Mouse (Mus musculus) adrenal gland, postnatal 10 days (tissue): ENCODE results near the gene Fam102a. TPM values are rescaled to one million over a fixed set of nuclear protein-coding genes. Genes with fewer than 3 reads are reported as not detected.
A peak's percentile ranks its signal among the peaks of the same experiment; 100 is the strongest.
"Not testable (repeated sequence)": the region's sequence is repeated elsewhere in the genome, so short reads cannot be mapped to it uniquely, and the experiment has no call there.

ENCODE experiments used
- DNase-seq: peaks from one replicate; pipeline ENCODE4 v3.0.0; 2021; ENCODE audit warnings: mixed read lengths
- long read RNA-seq, 2 experiments: library from polyadenylated mRNA; stranded (forward); transcript quantifications; one replicate each; pipeline ENCODE4 v2.0.0; 2021
- total RNA-seq, 2 experiments: library from RNA; stranded (reverse); gene quantifications; 2 replicates each; pipeline ENCODE4 v1.2.3; 2021

The Fam102a gene
- total RNA-seq: 10 to 100 TPM; 24.6 to 26.8 TPM
- long read RNA-seq, experiment 1, full-length matches to known transcripts: 1 of 12 reads
- long read RNA-seq, experiment 1, partial matches to known transcripts: 11 of 12 reads
- long read RNA-seq, experiment 1, other reads (novel, unspliced or antisense): 0 of 12 reads
- long read RNA-seq, experiment 2, full-length matches to known transcripts: 12 of 21 reads
- long read RNA-seq, experiment 2, partial matches to known transcripts: 8 of 21 reads
- long read RNA-seq, experiment 2, other reads (novel, unspliced or antisense): 1 of 21 reads

DNA sequence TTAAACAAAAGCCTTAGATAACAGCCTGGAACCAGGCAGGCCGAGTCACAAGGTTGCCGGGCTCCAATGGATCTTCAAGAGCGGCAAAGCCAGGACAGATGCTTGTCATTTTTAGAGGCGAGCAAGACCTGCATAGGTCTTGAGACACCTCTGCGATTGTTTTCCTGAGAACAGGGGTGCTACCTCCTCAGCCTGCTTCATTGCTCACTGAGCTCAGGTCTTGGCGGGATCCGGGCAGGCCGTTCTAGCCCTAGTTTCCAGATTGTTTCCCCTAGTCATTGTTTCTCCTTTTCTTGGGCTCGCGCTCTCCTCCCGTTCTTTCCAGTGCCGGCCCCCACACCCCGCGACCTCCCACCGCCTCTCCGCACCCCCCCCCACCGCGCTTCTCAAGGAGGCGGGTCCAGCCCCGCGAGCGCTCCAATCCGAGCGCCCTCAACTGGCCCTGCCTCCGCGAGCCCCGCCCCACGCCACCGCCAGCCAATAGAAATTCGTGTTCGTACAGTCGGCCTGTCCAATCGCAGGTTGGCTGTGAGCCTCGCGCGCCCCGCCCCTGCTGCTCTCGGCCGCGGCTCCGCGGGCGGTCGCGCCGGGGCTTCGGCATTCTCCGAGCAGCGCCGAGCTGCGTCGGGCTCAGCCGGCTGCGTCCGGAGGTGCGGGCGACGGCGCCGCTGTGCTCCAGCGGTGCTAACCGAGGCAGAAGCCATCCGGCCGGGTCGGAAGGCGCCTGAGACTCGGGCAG is at the start of gene Fam102a:
TSS of gene Fam102a (plus strand) at position 600 of the 739 bp plus-strand sequence.
- peak; percentile 99 for DNase-seq

DNA sequence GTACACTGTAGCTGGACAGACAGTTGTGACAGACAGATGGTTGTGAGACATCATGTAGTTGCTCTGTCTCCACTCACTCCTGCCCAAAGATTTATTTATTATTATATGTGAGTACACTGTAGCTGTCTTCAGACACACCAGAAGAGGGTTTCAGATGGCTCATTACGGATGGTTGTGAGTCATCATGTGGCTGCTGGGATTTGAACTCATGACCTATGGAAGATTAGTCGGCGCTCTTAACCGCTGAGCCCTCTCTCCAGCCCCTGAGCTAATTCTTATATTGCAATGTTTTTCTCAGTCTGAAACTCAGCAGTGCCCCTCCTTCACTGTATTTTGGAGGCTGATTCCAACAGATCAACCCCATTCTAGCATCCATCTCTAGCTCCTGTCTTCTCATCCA is 49.4 kb upstream of the Fam102a start:
- no peak for DNase-seq

DNA sequence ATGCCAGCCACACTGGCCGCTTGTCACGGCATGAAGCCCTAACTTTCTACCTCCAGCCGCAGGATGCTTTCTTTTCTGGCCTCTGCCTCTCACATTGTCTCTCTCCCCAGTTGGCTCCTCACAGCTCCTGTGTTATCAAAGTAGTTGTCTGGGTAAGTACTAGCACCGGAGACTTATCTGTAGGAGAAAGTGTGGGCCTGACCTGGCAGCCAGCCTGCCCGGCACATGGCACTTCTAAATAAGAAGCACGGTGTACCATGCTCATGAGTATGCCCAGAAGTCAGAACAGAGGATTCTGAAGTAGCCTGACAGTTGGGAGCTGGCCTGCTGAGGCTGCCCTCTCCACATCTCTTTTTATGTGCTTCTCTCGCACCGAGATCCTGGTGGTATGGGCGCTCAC is 49.0 kb upstream of the Fam102a start:
- DNase-seq: no peak

DNA sequence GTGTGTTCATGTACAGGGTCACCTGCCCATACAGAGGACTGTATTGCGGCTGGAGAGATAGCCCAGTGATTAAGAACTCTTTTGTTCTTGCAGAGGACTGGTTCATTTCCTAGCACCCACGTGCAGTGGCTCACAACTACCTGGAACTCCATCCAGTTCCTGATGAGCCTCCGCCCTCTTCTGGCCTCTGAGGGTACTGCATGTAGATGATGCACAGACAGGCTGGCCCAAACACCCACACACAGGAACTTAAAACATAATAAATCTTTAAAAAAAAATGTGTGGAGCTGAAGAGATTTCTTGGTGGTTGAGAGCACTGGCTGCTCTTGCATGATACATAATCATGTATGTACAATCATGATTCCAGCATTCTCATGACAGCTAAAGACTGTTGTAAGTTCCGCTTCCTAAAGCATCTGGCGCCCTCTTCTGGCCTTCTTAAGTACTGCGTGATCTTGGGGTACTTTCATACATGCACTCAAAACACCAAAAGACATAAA is 48.0 kb upstream of the Fam102a start:
- DNase-seq: peak; percentile 95

DNA sequence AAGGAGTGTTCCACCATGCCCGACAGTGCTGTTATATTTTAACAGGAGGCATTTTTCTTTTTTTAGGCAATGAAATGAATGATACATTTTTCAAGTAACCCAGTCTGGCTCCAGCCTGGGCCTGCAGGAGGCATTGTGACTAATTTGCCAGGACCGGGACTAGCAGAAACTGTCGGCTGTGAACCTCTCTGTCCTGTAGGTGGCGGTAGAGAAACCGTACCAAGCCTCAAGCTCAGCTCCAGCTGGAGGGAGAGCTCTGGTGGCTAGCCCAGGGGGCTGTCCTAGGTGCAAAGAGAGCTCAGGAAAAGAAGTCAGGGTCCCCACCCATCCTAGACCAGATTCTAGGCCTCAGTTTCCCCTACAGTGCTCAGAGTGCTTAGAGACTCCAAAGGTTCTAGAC is 46.5 kb upstream of the Fam102a start:
- DNase-seq: peak; percentile 85

DNA sequence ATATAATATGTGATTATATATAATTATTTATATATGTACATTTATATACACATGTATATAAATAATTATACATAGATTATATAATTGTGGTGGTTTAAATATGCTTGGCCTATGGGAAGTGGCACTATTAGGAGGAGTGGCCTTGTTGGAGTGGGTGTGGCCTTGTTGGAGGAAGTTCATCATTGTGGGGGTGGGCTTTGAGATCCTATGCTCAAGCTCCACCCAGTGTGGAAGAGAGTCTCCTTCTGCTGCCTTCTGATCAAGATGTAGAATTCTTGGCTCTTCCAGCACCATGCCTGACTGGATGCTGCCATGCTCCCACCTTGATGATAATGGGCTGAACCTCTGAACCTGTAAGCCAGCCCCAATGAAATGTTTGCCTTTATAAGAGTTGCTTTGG is 44.4 kb upstream of the Fam102a start:
- not testable (repeated sequence) for DNase-seq

DNA sequence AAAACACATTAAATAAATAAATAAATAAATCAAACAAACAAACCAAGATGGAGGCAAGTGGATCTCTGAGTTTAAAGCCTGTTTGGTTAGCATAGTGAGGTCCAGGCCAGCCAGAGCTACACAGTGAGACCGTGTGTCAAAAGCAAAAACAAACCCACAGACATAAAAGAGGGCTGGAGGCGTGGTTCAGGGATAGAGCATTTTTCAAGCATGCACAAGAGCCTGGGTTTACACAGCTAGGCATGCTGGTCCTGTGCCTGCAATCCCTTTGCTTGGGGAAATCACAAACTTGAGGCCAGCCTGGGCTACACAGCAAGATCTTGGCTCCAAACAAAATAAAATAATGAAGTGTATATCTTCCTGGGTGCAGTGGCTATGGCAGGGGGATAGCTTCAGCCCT is 42.5 kb upstream of the Fam102a start:
- DNase-seq: no peak

DNA sequence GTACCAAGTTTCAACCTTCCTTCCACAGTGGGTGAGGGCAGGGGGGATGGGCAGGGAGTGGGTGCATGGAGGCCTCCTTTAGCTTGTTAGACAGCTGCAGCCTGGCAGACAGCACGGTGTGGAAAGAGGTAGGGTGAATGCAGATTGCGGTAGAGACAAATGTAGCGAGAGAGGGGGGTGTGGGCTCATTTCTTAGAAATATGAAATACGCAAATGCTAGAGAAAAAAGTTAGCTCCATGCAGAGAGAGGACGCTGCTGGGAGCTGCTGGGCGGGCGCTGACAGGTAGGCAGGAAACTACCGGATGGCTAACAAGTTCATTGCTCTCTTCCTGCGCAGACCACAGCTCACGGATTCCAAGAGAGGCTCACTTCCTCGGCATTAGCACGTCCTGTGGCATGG is 41.8 kb upstream of the Fam102a start:
- DNase-seq: no peak

DNA sequence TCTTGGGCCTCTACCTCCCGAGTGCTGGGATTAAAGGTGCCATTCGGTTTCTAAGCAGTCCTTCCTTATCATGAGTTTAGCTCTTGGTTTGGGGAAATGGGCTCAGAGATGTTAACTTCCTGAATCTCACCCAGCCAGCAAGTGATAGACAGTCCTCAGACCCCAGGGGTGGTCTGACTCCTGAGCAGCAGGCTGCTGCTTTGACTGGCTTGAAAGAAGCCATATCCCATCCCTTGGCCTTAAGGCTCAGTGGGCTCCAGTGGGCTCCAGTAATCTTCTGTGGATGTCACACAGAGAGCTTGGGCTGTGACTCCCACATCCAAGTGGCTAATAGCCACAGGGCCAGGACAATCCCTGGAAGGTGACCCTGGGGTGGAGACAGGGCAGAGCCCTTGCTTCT is 40.6 kb upstream of the Fam102a start:
- no peak for DNase-seq

DNA sequence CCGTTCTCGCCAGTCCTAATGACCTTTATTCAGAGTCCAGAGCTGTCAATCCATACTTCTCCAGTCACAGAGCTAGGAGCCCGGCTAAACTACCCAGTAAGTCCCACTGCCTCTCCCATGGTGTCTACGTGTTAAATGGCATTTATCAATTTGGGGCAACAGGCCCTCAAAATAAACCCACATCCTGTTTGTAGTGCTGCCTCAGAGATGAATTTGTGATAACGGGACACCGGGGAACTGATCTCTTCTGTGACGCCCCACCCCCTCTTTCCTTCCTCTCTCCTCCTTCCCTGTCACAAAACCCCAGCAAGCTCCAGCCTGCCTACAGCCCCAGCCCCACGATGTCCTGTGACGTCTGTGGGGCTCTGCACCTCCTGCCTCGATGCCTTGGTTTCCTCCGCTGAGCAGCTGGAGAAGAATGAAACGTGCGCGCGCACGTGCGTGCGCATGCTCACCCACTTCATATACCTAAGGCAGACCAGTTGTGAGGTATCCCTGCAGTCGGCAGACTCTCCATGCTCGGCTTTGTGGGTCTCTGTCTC is 39.9 kb upstream of the Fam102a start:
- DNase-seq: no peak

DNA sequence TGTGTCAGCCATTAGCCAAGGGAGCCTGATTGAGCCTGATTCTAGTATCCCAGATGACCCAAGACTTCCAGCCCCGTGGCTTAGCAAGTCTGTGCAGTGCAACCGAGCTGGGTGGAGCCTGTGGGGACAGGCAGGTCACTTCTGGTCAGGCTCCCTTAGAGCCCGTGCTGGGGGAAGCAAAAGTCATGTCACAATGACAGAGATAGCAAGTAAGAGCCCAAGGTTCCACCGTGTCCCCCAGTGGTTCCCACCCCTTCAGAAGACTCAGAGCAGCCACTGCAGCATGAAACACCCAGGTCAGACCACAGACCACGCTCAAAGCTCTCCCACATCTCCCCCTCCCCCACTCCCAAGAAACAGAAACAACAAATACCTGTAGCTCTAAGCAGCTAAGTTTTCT is 38.9 kb upstream of the Fam102a start:
- DNase-seq: no peak

DNA sequence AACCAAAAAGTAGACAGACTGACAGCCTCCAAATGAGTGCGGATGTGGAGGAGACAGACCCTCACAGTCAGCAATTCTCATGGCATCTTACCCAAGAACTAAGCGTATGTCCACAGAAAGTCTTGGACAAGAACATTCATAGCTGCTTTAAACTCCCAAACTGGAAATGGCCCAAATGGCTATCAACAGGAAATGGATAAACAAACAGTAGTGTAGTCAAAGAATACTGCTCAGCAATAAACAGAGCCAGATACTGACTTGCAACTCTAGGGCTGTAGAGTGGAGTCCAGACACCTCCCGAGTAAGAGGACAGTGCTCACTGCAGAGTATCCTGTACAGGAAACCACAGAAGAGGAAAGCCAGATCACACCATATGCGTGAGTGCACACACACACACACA is 35.8 kb upstream of the Fam102a start:
- no peak for DNase-seq

DNA sequence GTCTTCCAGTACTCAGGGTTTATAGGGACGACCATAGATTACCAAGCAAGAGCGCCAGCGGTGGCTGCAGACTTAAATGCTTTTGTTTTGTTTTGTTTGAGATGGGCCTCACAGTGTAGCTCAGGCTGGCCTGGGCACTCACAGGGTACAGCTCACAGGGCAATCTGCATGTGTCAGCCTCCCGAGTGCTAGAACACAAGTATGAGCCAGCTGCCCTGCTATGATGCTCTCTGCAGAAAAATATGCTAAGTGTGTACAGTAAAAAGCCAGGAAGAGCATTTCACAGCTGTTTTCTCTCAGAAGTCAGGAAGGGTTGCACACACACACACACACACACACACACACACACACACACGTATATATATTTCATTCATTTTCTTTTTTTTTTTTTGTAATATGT is 34.7 kb upstream of the Fam102a start:
- no peak for DNase-seq

DNA sequence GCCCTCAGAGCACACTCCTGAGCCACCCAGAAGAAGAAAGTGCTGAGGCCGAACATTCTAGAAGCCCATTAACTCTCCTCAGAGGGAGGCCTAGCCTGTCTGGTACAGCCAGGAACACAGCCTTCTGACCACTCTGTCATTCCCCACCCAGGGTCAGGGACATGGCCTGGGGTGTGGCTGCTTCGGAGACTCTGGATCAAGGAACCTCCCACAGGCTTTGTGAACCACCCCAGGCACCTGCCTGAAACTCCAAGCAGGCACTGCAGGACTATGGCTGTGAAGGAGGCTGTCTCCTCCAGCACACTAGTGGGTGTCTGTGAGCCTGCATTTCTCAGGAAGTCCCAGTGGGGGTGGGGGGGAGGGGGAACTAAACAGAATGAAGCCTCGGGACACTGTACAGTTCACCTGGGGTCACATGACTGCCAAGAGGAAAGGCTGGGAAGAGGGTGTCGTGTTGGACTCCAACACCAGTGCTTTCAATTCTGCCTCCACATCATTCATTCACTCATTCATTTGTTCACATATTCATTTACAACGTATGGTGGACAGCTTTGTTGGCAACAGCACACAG is 33.3 kb upstream of the Fam102a start:
- DNase-seq: no peak

DNA sequence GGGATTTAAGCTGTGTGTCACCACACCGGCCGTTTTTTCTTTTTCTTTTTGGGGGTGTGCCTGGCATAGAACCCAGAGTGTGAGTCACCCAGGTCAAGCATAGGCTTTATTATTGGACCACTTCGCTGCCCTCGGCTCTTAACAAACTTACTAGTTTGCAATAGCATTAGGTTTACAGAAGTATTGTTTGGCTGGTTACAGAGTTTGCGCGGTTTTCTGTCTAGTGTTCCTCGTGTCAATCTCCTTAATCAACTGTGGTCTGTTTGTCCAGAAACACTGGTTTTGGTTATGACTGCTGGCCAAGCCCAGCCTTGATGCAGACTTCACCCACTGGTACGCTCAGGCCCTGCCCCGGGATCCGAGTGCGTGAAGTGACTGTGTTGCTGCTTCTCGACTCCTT is 32.3 kb upstream of the Fam102a start:
- DNase-seq: no peak

DNA sequence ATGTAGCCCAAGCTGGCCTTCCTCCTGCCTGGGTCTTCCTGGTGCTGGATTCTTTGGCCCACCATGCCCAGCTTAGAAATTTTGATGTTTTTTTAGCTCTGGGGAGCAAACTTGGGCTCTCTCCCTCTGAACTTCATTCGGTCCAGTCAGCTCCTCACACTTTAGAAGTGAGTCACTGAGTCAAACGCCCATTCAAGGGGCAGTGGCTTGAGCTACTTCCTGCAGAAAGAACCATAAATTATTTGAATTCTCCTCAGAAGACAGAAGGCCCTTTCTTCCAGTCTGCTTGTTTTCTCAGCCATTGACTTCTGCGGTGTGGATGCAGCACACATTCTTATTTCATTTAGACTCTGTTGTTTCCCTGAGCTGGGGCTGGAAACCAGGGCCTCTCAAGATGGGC is 31.5 kb upstream of the Fam102a start:
- DNase-seq: no peak

DNA sequence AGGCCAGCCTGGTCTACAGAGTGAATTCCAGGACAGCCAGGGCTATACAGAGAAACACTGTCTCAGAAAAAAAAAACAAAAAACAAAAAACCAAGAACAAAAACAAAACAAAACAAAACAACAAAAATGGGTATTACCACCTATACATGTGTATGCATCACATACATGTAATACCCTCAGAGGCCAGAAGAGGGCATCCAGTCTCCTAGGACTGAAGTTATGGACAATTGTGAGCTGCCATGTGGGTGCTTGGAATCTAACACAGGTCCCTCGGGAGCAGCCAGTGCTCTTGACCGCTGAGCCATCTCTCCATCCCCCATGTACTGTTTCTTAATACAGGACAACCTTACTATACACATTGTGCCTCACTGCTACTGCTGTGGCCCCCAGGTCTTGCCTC is 29.6 kb upstream of the Fam102a start:
- DNase-seq: no peak

DNA sequence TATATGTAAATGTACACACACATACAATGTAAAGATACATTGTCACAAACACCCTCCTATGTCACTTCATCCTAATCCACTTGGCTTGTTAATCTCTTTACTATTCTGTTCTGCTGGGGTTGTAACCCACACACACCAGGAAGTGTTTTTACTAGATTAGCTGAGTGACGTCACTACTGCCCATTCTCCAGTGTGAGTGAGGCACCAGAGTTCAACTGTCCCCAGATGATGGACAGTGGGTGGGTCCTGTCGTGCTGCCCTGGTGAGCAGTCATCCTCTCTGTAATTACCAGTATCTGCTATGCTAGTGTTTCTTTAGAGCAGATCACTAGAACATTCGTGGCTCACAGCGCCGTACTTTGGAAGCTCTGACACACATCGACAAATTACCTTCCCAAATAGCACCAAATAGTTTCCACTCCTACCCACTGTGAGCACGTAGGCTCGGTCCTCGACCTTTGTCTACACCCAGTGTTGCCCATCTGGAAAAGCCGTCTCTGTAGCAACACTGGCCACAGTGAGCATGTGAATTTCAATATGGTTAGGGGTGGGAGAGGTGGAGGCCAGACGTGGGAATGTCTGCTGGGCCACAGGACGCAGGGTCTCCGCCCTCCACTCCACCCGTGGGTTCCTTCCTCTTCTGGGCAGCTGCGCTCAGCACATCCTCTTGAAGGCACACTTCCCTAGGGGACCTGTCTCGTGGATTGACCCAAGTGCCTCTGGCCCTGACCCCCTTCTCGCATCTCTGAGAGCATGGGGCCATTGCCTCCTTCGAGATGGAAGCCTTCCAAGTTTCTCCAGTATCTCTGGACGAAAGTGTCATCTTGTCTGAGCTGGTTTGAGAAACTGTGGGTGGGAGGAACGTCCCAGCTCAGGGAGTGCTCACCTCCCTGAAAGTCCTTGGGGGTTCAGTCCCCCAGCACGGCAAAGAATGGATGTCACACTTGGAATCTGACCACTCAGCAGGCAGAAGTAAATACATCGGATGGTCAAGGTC is 28.2 kb upstream of the Fam102a start:
- DNase-seq: no peak

DNA sequence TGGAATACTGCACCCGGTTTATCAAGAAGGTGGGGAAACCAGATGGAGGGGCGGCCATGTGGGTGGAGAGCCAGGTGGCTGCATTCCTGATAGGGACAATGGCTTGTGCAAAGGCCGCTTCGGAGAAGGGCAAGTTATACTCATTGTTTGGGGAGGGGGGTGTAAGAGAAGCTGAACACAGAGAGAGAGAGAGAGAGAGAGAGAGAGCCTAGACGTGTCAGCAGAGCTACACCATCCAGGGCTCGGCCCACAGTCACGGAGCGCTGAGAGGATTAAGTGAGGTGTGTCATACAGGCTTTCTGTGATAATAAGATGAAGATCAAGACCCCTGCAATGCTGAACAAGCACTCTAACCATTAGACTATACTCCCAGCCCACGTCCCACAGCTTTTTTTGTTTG is 27.2 kb upstream of the Fam102a start:
- no peak for DNase-seq

DNA sequence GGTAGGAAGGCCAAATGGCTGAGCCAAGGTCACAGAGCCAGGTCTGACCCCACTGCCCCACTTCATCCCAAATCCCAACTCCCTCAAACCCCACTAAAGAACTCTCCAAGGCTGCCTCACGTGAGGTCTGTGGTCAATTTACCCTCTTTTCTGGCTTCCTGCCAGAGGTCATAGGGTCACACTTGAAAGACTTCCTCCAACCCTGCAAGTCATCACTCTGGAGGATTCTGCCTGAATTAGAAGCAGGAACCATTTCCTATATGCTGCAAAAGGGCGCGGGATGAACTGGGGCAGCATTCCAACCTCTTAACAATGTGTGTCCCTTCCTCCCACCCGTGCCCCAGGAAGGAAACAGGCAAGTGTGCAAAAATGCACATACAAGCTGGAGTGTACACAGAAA is 25.8 kb upstream of the Fam102a start:
- DNase-seq: peak; percentile 66

DNA sequence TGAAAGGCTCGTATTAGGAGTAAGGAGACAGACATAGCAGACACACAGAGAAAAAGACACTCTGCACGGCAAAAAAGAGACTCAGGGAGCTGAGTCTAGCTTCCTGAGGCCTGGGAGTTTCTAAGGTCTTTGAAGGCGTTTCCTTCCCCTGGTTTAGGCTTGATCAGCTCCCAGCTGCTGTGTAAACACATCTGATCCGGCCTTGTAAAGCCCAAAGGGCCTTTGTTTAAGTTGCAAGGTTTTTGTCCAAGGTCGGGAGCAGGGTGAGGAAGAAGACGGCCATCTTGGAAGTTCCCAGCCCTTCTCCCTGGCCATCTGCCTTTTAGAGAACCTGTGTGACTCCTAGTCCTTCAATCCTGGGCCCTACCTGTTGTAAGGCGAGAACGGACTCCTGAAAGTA is 25.2 kb upstream of the Fam102a start:
- DNase-seq: no peak

DNA sequence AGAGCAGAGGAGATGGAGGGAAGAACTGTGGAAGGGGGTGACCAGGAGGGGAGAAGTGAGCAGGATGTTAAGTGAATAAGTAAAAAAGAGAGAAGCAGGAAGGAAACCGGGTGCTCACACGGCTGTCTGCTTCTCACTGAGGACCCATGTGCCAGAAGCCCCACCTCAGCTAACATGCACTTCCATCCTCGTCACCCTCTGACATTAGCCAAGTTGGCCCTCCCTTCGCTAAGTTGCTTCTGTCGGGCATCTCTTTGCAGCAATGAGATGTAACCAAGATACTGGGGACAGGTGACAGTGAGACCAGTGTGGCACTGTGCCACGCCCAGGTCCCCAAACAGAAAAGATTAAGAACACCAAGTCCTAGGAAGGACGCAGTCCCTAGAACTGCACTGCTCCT is 22.5 kb upstream of the Fam102a start:
- DNase-seq: no peak
